Mouse (Mus musculus) MEL (cell line): ENCODE results near the gene Fam166a. TPM values are rescaled to one million over a fixed set of nuclear protein-coding genes. Genes with fewer than 3 reads are reported as not detected.
A peak's percentile ranks its signal among the peaks of the same experiment; 100 is the strongest.

ENCODE experiments used
- DNase-seq: peaks from one replicate; pipeline ENCODE4 v3.0.0; 2011; ENCODE audit warnings: low read depth, low spot score
- H3K27ac ChIP-seq: 2 replicates; pipeline ENCODE4 v1.5.1; 2012; ENCODE audit warnings: low read depth, mild to moderate bottlenecking, control low read depth, low read length, moderate library complexity; ENCODE audit not compliant: control insufficient read depth
- H3K27me3 ChIP-seq, 2 experiments: fragments of 150-350 bp in 1 of 2; sonication (generic) in 1 of 2; 2 replicates each; pipeline ENCODE4 v1.6.1; 2012; ENCODE audit warnings: low read length in 2 of 2, mild to moderate bottlenecking in 2 of 2, improper control_type of control experiment in 1 of 2, moderate library complexity in 1 of 2; ENCODE audit not compliant: insufficient read depth in 2 of 2, control insufficient read depth in 1 of 2
- H3K36me3 ChIP-seq, 2 experiments: 2 replicates each; pipeline ENCODE4 v1.6.1; 2012 to 2014; ENCODE audit warnings: low read length in 2 of 2, improper control_type of control experiment in 1 of 2, inconsistent platforms in 1 of 2, mild to moderate bottlenecking in 1 of 2; ENCODE audit not compliant: insufficient read depth in 2 of 2, control insufficient read depth in 1 of 2
- H3K4me1 ChIP-seq, 2 experiments: fragments of 150-350 bp in 1 of 2; sonication (generic) in 1 of 2; 2 replicates each; pipeline ENCODE4 v1.6.1; 2012; ENCODE audit warnings: low read length in 2 of 2, improper control_type of control experiment in 1 of 2, mild to moderate bottlenecking in 1 of 2; ENCODE audit not compliant: insufficient read depth in 2 of 2, control insufficient read depth in 1 of 2
- H3K4me3 ChIP-seq, 2 experiments: fragments of 150-350 bp in 1 of 2; sonication (generic) in 1 of 2; 2 replicates each; pipeline ENCODE4 v1.5.1; 2012; ENCODE audit warnings: low read depth in 2 of 2, low read length in 2 of 2, mild to moderate bottlenecking in 2 of 2, moderate library complexity in 2 of 2, control low read depth in 1 of 2, improper control_type of control experiment in 1 of 2; ENCODE audit not compliant: control insufficient read depth in 1 of 2, insufficient read depth in 1 of 2
- H3K79me2 ChIP-seq: 2 replicates; pipeline ENCODE4 v1.6.1; 2012; ENCODE audit warnings: mild to moderate bottlenecking, low read length, moderate library complexity; ENCODE audit not compliant: control insufficient read depth, poor library complexity, insufficient read depth
- H3K9ac ChIP-seq: 2 replicates; pipeline ENCODE4 v1.6.1; 2012; ENCODE audit warnings: low read depth, mild to moderate bottlenecking, control low read depth, low read length, moderate library complexity; ENCODE audit not compliant: control insufficient read depth, poor library complexity, severe bottlenecking
- H3K9me3 ChIP-seq: fragments of 150-350 bp; sonication (generic); replicated peaks from 2 replicates; pipeline ENCODE4 v1.6.1; 2012; ENCODE audit warnings: mild to moderate bottlenecking, low read length, improper control_type of control experiment, moderate library complexity; ENCODE audit not compliant: insufficient read depth
- BHLHE40 ChIP-seq: IDR thresholded peaks from 2 replicates; pipeline ENCODE4 v1.6.1; 2012; ENCODE audit warnings: low read depth, mild to moderate bottlenecking, inconsistent platforms, low read length, improper control_type of control experiment, borderline replicate concordance
- CHD2 ChIP-seq: IDR thresholded peaks from 2 replicates; pipeline ENCODE4 v1.6.1; 2011; ENCODE audit warnings: low read length, improper control_type of control experiment
- CTCF ChIP-seq, 3 experiments: IDR thresholded peaks in 2 of 3; conservative IDR thresholded peaks in 1 of 3; 2 replicates each; pipeline ENCODE4 v1.5.1; 2011 to 2012; ENCODE audit warnings: low read length in 3 of 3, low read depth in 2 of 3, mild to moderate bottlenecking in 2 of 3, improper control_type of control experiment in 1 of 3, inconsistent platforms in 1 of 3, mixed read lengths in 1 of 3, moderate library complexity in 1 of 3; ENCODE audit not compliant: control insufficient read depth in 1 of 3, insufficient read depth in 1 of 3, poor library complexity in 1 of 3, severe bottlenecking in 1 of 3
- E2F4 ChIP-seq: IDR thresholded peaks from 2 replicates; pipeline ENCODE4 v1.6.1; 2011; ENCODE audit warnings: low read depth, low read length, improper control_type of control experiment, borderline replicate concordance
- ELF1 ChIP-seq: IDR thresholded peaks from 2 replicates; pipeline ENCODE4 v1.6.1; 2014; ENCODE audit warnings: low read depth, mild to moderate bottlenecking, inconsistent platforms, low read length, improper control_type of control experiment, moderate library complexity
- EP300 ChIP-seq, 2 experiments: IDR thresholded peaks; 2 replicates each; pipeline ENCODE4 v1.6.1; 2011; ENCODE audit warnings: improper control_type of control experiment in 2 of 2, low read length in 2 of 2, low read depth in 1 of 2, mild to moderate bottlenecking in 1 of 2
- ETS1 ChIP-seq: IDR thresholded peaks from 2 replicates; pipeline ENCODE4 v1.6.1; 2012; ENCODE audit warnings: low read depth, mild to moderate bottlenecking, inconsistent platforms, low read length, improper control_type of control experiment, moderate library complexity
- GATA1 ChIP-seq: IDR thresholded peaks from 2 replicates; pipeline ENCODE4 v1.6.1; 2011; ENCODE audit warnings: low read depth, low read length, improper control_type of control experiment
- HCFC1 ChIP-seq: IDR thresholded peaks from 2 replicates; pipeline ENCODE4 v1.6.1; 2012; ENCODE audit warnings: low read depth, mild to moderate bottlenecking, inconsistent platforms, low read length, improper control_type of control experiment, moderate library complexity
- JUND ChIP-seq: IDR thresholded peaks from 2 replicates; pipeline ENCODE4 v1.6.1; 2011; ENCODE audit warnings: low read depth, mild to moderate bottlenecking, improper control_type of control experiment, low read length
- KAT2A ChIP-seq: conservative IDR thresholded peaks from 2 replicates; pipeline ENCODE4 v1.6.1; 2012; ENCODE audit warnings: low read depth, low read length, improper control_type of control experiment, inconsistent platforms
- MAX ChIP-seq: IDR thresholded peaks from 2 replicates; pipeline ENCODE4 v1.6.1; 2011; ENCODE audit warnings: low read length, improper control_type of control experiment
- MEF2A ChIP-seq: IDR thresholded peaks from 2 replicates; pipeline ENCODE4 v1.6.1; 2014; ENCODE audit warnings: low read depth, mild to moderate bottlenecking, inconsistent platforms, low read length, improper control_type of control experiment; ENCODE audit not compliant: poor library complexity, insufficient replicate concordance, severe bottlenecking; ENCODE audit errors: extremely low read depth
- MXI1 ChIP-seq: IDR thresholded peaks from 2 replicates; pipeline ENCODE4 v1.6.1; 2011; ENCODE audit warnings: mild to moderate bottlenecking, low read depth, low read length, improper control_type of control experiment
- MYC ChIP-seq: IDR thresholded peaks from 2 replicates; pipeline ENCODE4 v1.6.1; 2011; ENCODE audit warnings: low read depth, mild to moderate bottlenecking, low read length, improper control_type of control experiment, moderate library complexity
- POLR2A ChIP-seq, 2 experiments: IDR thresholded peaks; 2 replicates each; pipeline ENCODE4 v1.6.1; 2011 to 2012; ENCODE audit warnings: low read length in 2 of 2, mild to moderate bottlenecking in 2 of 2, control low read depth in 1 of 2, improper control_type of control experiment in 1 of 2, low read depth in 1 of 2, moderate library complexity in 1 of 2; ENCODE audit not compliant: control insufficient read depth in 1 of 2, insufficient read depth in 1 of 2, poor library complexity in 1 of 2
- POLR2AphosphoS5 ChIP-seq: IDR thresholded peaks from 2 replicates; pipeline ENCODE4 v1.6.1; 2012; ENCODE audit warnings: low read depth, borderline replicate concordance, mild to moderate bottlenecking, inconsistent platforms, low read length, moderate library complexity, mixed read lengths
- RAD21 ChIP-seq: IDR thresholded peaks from 2 replicates; pipeline ENCODE4 v1.6.1; 2011; ENCODE audit warnings: mild to moderate bottlenecking, low read depth, low read length, improper control_type of control experiment
- SMC3 ChIP-seq: IDR thresholded peaks from 2 replicates; pipeline ENCODE4 v1.6.1; 2011; ENCODE audit warnings: low read depth, low read length, improper control_type of control experiment
- TCF12 ChIP-seq: IDR thresholded peaks from 2 replicates; pipeline ENCODE4 v1.6.1; 2014; ENCODE audit warnings: low read depth, mild to moderate bottlenecking, inconsistent platforms, low read length, improper control_type of control experiment, moderate library complexity
- UBTF ChIP-seq: IDR thresholded peaks from 2 replicates; pipeline ENCODE4 v1.6.1; 2012; ENCODE audit warnings: low read depth, mild to moderate bottlenecking, inconsistent platforms, low read length, improper control_type of control experiment, moderate library complexity, borderline replicate concordance; ENCODE audit not compliant: insufficient read depth
- USF1 ChIP-seq: IDR thresholded peaks from 2 replicates; pipeline ENCODE4 v1.6.1; 2014; ENCODE audit warnings: low read depth, mild to moderate bottlenecking, inconsistent platforms, low read length, improper control_type of control experiment, moderate library complexity
- USF2 ChIP-seq, 2 experiments: IDR thresholded peaks; 2 replicates each; pipeline ENCODE4 v1.6.1; 2011 to 2012; ENCODE audit warnings: improper control_type of control experiment in 2 of 2, low read length in 2 of 2, borderline replicate concordance in 1 of 2, inconsistent platforms in 1 of 2, low read depth in 1 of 2, mild to moderate bottlenecking in 1 of 2; ENCODE audit not compliant: insufficient read depth in 1 of 2
- ZC3H11A ChIP-seq: IDR thresholded peaks from 2 replicates; pipeline ENCODE4 v1.6.1; 2012; ENCODE audit warnings: low read depth, mild to moderate bottlenecking, inconsistent platforms, low read length, improper control_type of control experiment
- ZKSCAN1 ChIP-seq: IDR thresholded peaks from 2 replicates; pipeline ENCODE4 v1.6.1; 2012; ENCODE audit warnings: low read depth, mild to moderate bottlenecking, inconsistent platforms, low read length, improper control_type of control experiment, moderate library complexity
- ZNF384 ChIP-seq: IDR thresholded peaks from 2 replicates; pipeline ENCODE4 v1.6.1; 2012; ENCODE audit warnings: low read depth, mild to moderate bottlenecking, inconsistent platforms, low read length, improper control_type of control experiment
- polyA plus RNA-seq, 2 experiments: library from polyadenylated mRNA; stranded (reverse) in 1 of 2; unstranded in 1 of 2; fragments of >175 nt in 1 of 2; fragments of >200 nt in 1 of 2; gene quantifications; 2 replicates each; pipeline versions ENCODE4 v1.2.1 to v1.2.4; 2012; ENCODE audit warnings: low replicate concordance in 2 of 2, low read depth in 1 of 2; ENCODE audit not compliant: insufficient read length in 2 of 2, insufficient read depth in 1 of 2, missing spikeins in 1 of 2
- total RNA-seq: library from RNA; depleted of rRNA; stranded (reverse); fragments of 300-350 nt; gene quantifications from 2 replicates; pipeline ENCODE4 v1.2.3, GENCODE M21; 2012

Fam166a gene
- total and polyA plus RNA-seq, 3 experiments: 1.1 to 15.6 TPM; not detected in 1

GRCm38 (mm10) chr2:25185625-25186574 is 32.6 kb upstream of the Fam166a start (continued):
- no peak for TF ChIP-seq ETS1
- TF ChIP-seq POLR2AphosphoS5: no peak
- TF ChIP-seq HCFC1: no peak
- no peak for TF ChIP-seq CHD2
- TF ChIP-seq KAT2A: no peak
- TF ChIP-seq CTCF (IDR thresholded peaks at IDR 0.05 in 2 of 3, conservative IDR thresholded peaks at IDR 0.05 in 1 of 3; ENCODE audit: control insufficient read depth in 1 of 3, insufficient read depth in 1 of 3, low read depth in 2 of 3, low read length in 3 of 3, poor library complexity in 1 of 3, severe bottlenecking in 1 of 3): peak; percentile 35 to 58 (median 43)
- TF ChIP-seq EP300 (IDR thresholded peaks at IDR 0.05; ENCODE audit: low read depth in 1 of 2, low read length in 2 of 2): no peak
- no peak for TF ChIP-seq UBTF
- no peak for TF ChIP-seq BHLHE40
- TF ChIP-seq TCF12: 0 out of 2 replicates have a peak, but pooled peaks have one; percentile 9
- TF ChIP-seq SMC3: peak; percentile 26
- no peak for TF ChIP-seq ELF1
- TF ChIP-seq GATA1: no peak
- no peak for TF ChIP-seq USF1
- no peak for TF ChIP-seq MAX
- TF ChIP-seq ZKSCAN1: no peak
- TF ChIP-seq MXI1: peak; percentile 18; the same call in 1 of the 2 replicates
- peak; percentile 31 for TF ChIP-seq RAD21
- peak; percentile 27; the same call in 1 of the 2 replicates for TF ChIP-seq ZC3H11A

- peaks cover 0 to 5% of the 10 kb centered on the region in 2 experiments; a peak in 2 of 4 replicates for H3K36me3 ChIP-seq
- no peak for DNase-seq
- TF ChIP-seq E2F4: no peak
- no peak for TF ChIP-seq MEF2A
- TF ChIP-seq TCF12: no peak
- TF ChIP-seq ZKSCAN1: no peak
- no peak for TF ChIP-seq JUND
- no peak for TF ChIP-seq USF2 (IDR thresholded peaks at IDR 0.05; ENCODE audit: borderline replicate concordance in 1 of 2, insufficient read depth in 1 of 2, low read depth in 1 of 2, low read length in 2 of 2)
- no peak for TF ChIP-seq KAT2A
- TF ChIP-seq BHLHE40: no peak
- no peak for TF ChIP-seq MYC
- TF ChIP-seq ZNF384: no peak
- TF ChIP-seq CHD2: no peak
- no peak for TF ChIP-seq EP300 (IDR thresholded peaks at IDR 0.05; ENCODE audit: low read depth in 1 of 2, low read length in 2 of 2)
- TF ChIP-seq UBTF: no peak
- no peak for TF ChIP-seq ELF1
- no peak for TF ChIP-seq POLR2A (IDR thresholded peaks at IDR 0.05; ENCODE audit: control insufficient read depth in 1 of 2, insufficient read depth in 1 of 2, low read depth in 1 of 2, low read length in 2 of 2, poor library complexity in 1 of 2)
- TF ChIP-seq, all 39 proteins: peak for 0
- Histone ChIP-seq H3K79me2 (peaks cover 6% of the 10 kb centered on the region), H3K9ac (peak overlapping the region; percentile 84), H3K9me3 (no peaks in the 10 kb centered on the region), H3K27ac (no peak overlapping the region), H3K27me3 (no peaks in the 10 kb centered on the region), H3K4me3 (peak overlapping the region; percentile 73 to 95), H3K4me1 (peaks cover 1 to 6% of the 10 kb centered on the region in 2 experiments; a peak in 2 of 4 replicates)
These were observed 32.0 kb upstream of the Fam166a start for GRCm38 (mm10) chr2:25186575-25186930.
